Mouse (Mus musculus): Measurements from ENCODE around the gene Hist1h2ac.
"Not testable (repeated sequence)": the region's sequence is repeated elsewhere in the genome, so short reads cannot be mapped to it uniquely, and the experiment has no call there.

Gene Hist1h2ac

GRCm38 (mm10) chr13:23698996-23699395, 15.2 kb upstream of the Hist1h2ac start:
- DNase-seq: no peak

- peak; percentile 98 for DNase-seq
Measured at GRCm38 (mm10) chr13:23698300-23698693, 14.5 kb upstream of the Hist1h2ac start, which contains the start of gene Hist1h4c. Gene Hist1h4c (minus strand): TSS chr13:23698454.

GRCm38 (mm10) chr13:23697491-23698299, 13.9 kb upstream of the Hist1h2ac start:
- DNase-seq: no peak

GRCm38 (mm10) chr13:23696061-23696474, 12.3 kb upstream of the Hist1h2ac start:
- DNase-seq: no peak

- no peak for DNase-seq
Measured at GRCm38 (mm10) chr13:23695514-23695913, 11.8 kb upstream of the Hist1h2ac start, which contains the start of gene Hist1h1t. Gene Hist1h1t (plus strand): TSS chr13:23695814.

- DNase-seq: no peak
Measured at GRCm38 (mm10) chr13:23694956-23695355, 11.2 kb upstream of the Hist1h2ac start.

- DNase-seq: no peak
Measured at GRCm38 (mm10) chr13:23693856-23694440, 10.2 kb upstream of the Hist1h2ac start.

DNA sequence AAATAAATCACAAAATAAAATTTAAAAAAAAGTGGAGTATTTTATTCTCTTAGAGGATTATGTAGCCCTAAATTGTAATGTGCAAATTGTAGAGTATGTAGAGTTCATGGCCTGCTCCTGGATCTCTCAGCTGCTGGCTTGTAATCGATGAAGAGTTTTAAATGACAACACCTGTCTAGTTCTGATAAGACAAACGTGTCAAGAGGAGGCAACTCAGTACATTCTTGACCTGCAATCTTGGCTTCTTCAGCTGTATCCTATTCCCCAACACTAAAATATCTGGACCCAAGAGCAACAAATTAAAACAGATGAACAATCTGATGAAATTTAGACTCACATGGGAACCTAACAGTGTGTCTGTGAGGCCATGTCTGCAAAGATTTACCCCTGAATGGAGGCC, 5.7 kb upstream of the Hist1h2ac start:
- DNase-seq: no peak

DNA sequence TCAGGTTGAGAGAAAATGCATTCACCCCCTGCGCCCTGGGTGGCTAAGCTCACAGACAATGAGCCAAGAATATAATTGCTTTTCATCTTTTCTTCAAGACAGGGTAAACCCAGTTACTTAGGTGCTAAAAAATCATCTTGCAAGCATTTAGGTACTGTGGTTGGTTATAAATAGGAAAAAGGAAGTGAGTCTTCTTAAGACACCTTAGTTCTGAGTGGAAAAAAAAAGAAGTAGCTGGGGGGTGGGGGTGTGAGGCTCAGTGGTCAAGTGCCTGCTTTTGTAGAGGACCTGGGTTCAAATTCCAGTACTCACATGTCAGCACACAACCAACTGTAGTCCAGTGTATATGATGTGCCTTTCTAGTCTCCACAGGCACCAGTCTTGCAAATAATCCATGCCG, 5.2 kb upstream of the Hist1h2ac start:
- no peak for DNase-seq

GRCm38 (mm10) chr13:23687907-23688306, 4.2 kb upstream of the Hist1h2ac start:
- no peak for DNase-seq

DNA sequence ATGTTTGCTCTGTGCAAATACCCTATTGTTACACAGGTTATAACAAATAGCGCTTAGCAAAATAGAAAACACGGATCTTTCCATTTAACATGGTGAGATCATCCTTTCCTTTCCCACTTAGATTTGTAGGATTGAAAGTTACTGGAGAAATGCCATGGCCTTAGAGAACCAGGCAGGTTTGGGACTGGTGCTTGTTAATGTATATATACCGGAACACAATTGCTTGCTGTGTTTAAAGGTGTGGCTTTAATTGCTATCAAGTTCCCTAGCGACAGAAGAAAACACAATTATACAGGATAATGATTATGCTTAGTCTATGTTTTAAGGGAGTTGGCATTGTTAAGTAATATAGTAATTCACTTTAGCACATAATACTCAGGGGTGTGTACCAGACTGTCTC, 3.4 kb upstream of the Hist1h2ac start:
- no peak for DNase-seq

- DNase-seq: no peak
Measured at GRCm38 (mm10) chr13:23685966-23686365, 2.2 kb upstream of the Hist1h2ac start.

DNA sequence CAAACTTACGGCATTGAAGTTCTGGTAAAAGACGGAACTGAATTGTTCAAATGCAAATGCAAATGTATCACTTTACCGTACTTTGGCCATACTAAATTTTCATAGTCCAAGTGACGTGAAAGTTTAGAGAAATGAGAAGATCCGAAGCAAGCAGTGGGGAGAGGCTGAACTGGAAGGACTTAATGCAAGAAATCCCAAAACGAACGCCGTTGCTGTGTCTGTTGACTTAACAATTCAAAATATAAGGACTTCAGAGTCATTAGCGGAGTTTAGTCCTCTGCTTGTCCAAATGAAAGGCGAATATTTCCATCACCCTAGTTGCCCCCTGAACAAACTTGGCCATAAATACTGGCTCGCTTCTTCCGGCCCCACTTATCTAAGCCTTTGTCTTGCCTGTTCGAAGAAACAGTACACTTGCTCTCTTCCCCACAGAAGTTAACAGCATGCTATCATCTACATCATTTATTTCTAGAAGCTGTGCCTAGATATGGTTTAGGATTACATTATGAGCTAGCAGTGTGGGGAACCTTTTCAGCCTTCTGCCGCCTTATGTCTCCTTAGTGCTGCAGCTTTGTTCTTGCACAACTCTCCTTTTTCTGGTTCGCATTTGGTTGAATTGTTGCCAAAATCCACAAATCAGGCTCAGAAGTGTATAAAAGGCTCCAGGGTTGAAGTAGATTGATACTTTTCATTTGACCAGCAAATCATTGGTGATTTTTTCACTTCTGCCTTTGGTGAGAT, 1.5 kb upstream of the Hist1h2ac start:
- DNase-seq: no peak

DNA sequence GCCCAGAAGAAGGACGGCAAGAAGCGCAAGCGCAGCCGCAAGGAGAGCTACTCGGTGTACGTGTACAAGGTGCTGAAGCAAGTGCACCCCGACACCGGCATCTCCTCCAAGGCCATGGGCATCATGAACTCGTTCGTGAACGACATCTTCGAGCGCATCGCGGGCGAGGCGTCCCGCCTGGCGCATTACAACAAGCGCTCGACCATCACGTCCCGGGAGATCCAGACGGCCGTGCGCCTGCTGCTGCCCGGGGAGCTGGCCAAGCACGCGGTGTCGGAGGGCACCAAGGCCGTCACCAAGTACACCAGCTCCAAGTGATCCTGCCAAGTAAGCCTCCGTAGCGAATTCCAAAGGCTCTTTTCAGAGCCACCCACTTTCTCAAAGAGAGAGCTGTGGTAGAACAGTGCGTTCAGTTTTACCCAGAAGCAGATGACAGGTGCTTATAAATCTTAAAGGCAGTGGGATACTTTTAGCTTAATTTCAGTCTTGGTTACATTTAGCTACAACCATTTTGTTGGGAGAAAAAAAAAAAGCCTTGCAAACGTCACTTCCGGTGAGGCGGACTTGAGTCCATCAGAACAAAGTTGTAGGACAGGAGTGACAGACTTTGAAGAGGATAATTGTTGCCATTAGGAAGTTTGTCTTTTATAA, 672 bp upstream of the Hist1h2ac start:
- DNase-seq: not testable (repeated sequence)

DNA sequence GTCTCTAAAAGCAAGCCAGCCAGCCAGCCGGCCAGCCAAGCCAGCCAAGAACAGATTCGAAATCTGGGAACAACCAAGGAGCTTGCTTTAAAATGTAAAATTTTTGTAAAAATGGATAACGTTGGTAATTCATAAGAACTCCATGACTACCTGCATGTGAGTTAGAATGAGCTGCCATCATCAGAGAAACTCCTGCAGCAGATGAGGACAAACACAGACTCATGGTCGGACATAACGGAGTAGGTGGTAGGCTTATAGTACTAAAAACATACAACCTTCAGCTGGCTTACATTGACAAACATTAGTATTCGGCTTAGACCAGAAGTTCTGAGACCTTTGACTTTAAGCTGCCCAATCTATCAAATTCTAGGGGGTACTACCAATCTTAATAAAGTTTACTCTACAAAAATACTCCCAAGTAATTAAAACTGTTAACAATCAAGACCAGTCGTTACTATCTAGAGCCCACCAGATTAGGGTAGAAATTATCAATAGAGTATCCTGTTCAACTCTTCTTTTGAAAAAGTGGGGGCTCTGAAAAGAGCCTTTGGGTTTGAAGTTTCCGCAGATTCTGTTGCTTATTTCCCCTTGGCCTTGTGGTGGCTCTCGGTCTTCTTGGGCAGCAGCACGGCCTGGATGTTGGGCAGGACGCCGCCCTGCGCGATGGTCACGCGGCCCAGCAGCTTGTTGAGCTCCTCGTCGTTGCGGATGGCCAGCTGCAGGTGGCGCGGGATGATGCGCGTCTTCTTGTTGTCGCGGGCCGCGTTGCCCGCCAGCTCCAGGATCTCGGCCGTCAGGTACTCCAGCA, 597 bp downstream of the Hist1h2ac start:
- not testable (repeated sequence) for DNase-seq

DNA sequence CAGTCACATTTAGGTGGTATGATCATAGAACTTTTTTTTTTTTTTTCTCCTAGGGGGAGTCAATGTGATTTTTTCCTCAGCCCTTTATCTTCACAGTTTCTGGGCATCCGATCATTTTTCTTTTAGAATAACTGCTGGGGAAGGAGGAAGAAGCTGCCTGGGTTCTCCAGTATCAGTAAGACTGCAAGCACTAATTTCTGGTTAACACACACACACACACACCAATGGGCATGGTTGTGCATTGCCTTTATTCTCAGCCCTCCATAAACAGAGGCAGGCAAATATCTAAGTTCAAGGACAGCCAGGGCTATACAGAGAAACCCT, 1.2 kb downstream of the Hist1h2ac start:
- no peak for DNase-seq

DNA sequence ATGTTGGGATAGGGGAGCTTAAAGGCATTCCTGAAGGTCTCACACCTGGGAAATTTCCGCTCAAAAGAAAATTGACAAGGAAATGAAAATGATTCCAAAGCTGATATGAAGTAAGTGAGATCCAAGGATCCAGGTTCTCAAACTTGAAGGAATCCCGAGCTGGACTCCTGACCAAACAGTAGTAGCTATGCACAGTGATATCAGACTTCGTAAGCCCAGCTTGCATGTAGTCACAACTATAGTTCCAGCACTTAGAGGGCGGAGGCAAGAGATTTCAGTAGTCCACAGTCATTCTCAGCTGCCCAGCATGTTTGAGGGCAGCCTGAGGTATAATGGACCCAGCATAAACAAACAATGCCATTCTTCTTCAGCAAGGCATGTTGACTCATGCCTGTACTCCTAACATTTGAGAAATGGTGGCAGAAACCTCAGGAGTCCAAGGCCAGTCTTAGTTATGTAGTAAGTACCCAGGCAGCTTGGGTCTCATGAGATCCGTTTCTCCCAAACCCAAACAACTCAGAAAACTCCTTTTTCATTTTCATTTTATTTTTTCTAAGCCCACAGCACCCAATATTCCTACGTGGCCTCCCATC, 1.7 kb downstream of the Hist1h2ac start:
- DNase-seq: no peak

DNA sequence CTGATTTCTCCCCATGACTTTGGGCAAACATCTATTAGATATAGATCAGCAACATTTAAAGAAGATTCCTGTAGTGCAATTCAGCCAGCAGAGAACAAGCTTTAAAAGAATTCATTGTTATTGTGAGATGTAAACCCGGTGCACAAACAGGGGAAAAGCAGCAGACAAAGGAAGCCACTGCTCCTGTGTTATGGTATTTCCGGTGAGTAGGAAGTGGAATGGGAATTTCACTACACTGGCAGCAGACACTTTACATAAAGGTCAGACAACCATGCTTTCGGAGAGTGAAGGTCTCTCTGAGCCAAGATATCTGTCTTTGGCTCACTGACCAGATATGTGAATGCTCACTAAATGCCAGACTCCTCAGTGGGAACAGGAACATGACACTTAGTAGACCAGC, 21.2 kb downstream of the Hist1h2ac start:
- DNase-seq: no peak

DNA sequence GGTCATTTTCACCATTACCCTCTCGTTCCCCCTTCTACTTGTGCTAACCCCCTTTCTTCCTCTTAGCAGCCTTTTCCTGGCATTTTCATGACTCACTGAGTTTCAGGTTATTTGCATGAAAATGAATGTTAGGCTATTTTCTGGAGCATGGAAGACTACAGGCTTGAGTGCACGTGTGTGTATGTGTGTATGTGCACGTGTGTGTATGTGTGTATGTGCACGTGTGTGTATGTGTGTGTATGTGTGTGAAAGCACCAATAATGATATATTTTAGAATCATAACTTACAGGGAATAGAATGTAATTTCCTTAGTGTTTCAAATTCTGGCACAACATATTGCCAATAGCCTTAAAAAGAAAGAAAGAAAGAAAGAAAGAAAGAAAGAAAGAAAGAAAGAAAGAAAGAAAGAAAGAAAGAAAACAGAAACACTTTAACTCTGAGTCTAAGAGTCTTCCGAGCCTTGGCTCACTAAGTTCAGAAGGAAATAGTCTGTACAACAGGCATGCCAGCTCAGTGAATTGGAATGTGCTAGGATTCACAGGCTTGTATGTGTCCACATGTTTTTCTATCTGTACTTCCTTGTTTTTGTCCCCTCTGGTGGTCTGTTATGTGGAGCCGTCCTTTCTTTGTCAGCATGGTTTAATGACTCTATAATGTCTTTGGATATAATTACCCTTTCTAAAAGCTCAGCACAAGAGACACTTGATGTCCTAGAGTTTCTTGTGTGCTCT, 23.9 kb downstream of the Hist1h2ac start:
- DNase-seq: no peak
